Mouse (Mus musculus) intestine, postnatal 0 days (tissue): ENCODE measurements around the gene Pfdn4. TPM values are rescaled to one million over a fixed set of nuclear protein-coding genes. Genes with fewer than 3 reads are reported as not detected.
A peak's percentile ranks its signal among the peaks of the same experiment; 100 is the strongest.

Experiments used
- ATAC-seq: fragments of 200-750 bp; cut with Nextera tagmentation; 2 replicates; pipeline ENCODE4 v1.8.0; 2017; ENCODE audit warnings: mild to moderate bottlenecking, moderate TSS enrichment, moderate library complexity
- H3K27ac ChIP-seq: fragments of 300-500 bp; sonication (generic); 2 replicates; pipeline ENCODE4 v1.5.1; 2014; ENCODE audit warnings: mild to moderate bottlenecking, low read depth, low read length, moderate library complexity
- H3K27me3 ChIP-seq: fragments of 300-500 bp; sonication (generic); replicated peaks from 2 replicates; pipeline ENCODE4 v1.6.1; 2014; ENCODE audit warnings: low read length, mixed read lengths; ENCODE audit not compliant: control insufficient read depth, insufficient read depth
- H3K36me3 ChIP-seq: fragments of 300-500 bp; sonication (generic); 2 replicates; pipeline ENCODE4 v1.6.1; 2014; ENCODE audit warnings: mild to moderate bottlenecking, moderate library complexity; ENCODE audit not compliant: control insufficient read depth, insufficient read depth
- H3K4me1 ChIP-seq: fragments of 300-500 bp; sonication (generic); replicated peaks from 2 replicates; pipeline ENCODE4 v1.6.1; 2014; ENCODE audit warnings: antibody characterized with exemption, low read length, mixed read lengths; ENCODE audit not compliant: control insufficient read depth, insufficient read depth
- H3K4me2 ChIP-seq: fragments of 300-500 bp; sonication (generic); replicated peaks from 2 replicates; pipeline ENCODE4 v1.6.1; 2014; ENCODE audit warnings: low read depth, mild to moderate bottlenecking, moderate library complexity
- H3K4me3 ChIP-seq: fragments of 300-500 bp; sonication (generic); 2 replicates; pipeline ENCODE4 v1.5.1; 2014; ENCODE audit warnings: low read depth, low read length
- H3K9ac ChIP-seq: fragments of 300-500 bp; sonication (generic); 2 replicates; pipeline ENCODE4 v1.6.1; 2014; ENCODE audit warnings: mild to moderate bottlenecking, low read depth, low read length
- H3K9me3 ChIP-seq: fragments of 300-500 bp; sonication (generic); 2 replicates; pipeline ENCODE4 v1.6.1; 2016; ENCODE audit warnings: mixed run types; ENCODE audit not compliant: control insufficient read depth
- CTCF ChIP-seq: sonication (generic); IDR thresholded peaks from 2 replicates; pipeline ENCODE4 v1.5.1; 2016; ENCODE audit warnings: low read depth, mild to moderate bottlenecking, control low read depth, antibody characterized with exemption, moderate library complexity
- WGBS: fragments of 180-500 bp; shearing (Covaris S2); extraction: QIAGEN DNeasy Blood & Tissue Kit; methylation state at CpG from one replicate; pipeline ENCODE4 v1.1.7; 2014; 5-methylcytosine and 5-hydroxymethylcytosine counted together
- polyA plus RNA-seq: library from polyadenylated mRNA; unstranded; fragments of >200 nt; fragmentation: Nextera tagmentation; extraction: Ambion mirVana; gene quantifications from 2 replicates; pipeline ENCODE4 v1.2.1, GENCODE M21; 2015

The Pfdn4 gene
- polyA plus RNA-seq, 1 experiment from 2014 or later = 54.6 TPM

DNA sequence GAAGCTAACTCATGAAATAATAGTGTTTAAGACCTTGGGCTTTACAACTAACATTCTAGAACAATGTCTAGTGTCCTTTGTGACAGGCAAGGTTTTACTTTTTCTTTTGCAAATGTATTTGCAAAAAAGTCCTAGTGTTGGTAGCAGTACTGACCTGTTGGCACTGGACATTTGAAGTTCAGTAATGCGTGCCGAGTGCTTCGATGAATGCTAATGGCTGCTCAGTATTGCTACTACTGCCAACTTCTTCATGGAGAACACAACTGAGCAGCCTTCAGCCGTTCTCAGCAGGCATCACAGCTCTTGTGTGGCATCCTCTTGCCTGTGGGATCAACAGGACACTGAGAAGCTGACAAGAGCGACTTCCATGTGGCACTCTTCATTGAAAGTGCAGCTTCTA is 22.1 kb upstream of the Pfdn4 start:
- 93% methylated on average over 5 of the region's 5 CpGs for WGBS

DNA sequence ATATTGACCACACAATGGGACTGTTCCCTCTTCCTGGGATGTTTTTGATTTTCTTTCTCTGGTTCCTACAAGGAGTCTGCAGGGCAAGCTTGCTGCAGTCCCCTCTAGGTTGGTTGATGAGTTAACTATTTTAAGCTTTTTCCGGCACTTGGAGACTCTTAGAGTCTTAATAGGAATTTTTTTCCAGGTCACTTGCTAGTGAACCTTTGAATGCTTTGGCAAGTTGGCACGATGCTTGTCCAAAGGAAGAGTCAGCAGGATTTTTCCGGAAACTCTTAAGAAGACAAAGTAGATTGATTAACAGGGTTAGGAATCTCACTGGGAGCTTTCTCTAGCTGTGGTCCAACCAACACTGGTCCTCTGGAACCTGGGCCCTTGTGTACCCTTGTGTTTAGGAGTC is 21.1 kb upstream of the Pfdn4 start:
- TF ChIP-seq CTCF = no peak
- H3K36me3 ChIP-seq = no peaks in the 10 kb centered on the region
- no peaks in the 10 kb centered on the region for H3K4me1 ChIP-seq
- WGBS = 84% methylated on average over 3 of the region's 3 CpGs
- no peaks in the 10 kb centered on the region for H3K9me3 ChIP-seq
- no peaks in the 10 kb centered on the region for H3K27me3 ChIP-seq
- H3K4me3 ChIP-seq = no peak overlapping the region
- H3K4me2 ChIP-seq = no peak overlapping the region
- no peak overlapping the region for H3K27ac ChIP-seq
- ATAC-seq = no peak
- no peak overlapping the region for H3K9ac ChIP-seq

More for the DNA sequence above, 22.1 kb upstream of the Pfdn4 start:
- no peak overlapping the region for H3K4me3 ChIP-seq
- no peaks in the 10 kb centered on the region for H3K9me3 ChIP-seq
- H3K9ac ChIP-seq = no peak overlapping the region
- ATAC-seq = no peak
- H3K36me3 ChIP-seq = no peaks in the 10 kb centered on the region
- no peaks in the 10 kb centered on the region for H3K4me1 ChIP-seq
- no peak overlapping the region for H3K27ac ChIP-seq
- no peaks in the 10 kb centered on the region for H3K27me3 ChIP-seq
- no peak for TF ChIP-seq CTCF
- H3K4me2 ChIP-seq = no peak overlapping the region

GRCm38 (mm10) chr2:170476215-170476614 is 20.0 kb upstream of the Pfdn4 start:
- Histone ChIP-seq H3K4me3 (no peak overlapping the region), H3K27me3 (no peaks in the 10 kb centered on the region), H3K36me3 (no peaks in the 10 kb centered on the region), H3K9ac (no peak overlapping the region), H3K4me1 (no peaks in the 10 kb centered on the region), H3K4me2 (no peak overlapping the region), H3K9me3 (no peaks in the 10 kb centered on the region), H3K27ac (no peak overlapping the region)
- ATAC-seq = no peak
- peak; percentile 57 for TF ChIP-seq CTCF
- 82% methylated on average over 11 of the region's 11 CpGs for WGBS

DNA sequence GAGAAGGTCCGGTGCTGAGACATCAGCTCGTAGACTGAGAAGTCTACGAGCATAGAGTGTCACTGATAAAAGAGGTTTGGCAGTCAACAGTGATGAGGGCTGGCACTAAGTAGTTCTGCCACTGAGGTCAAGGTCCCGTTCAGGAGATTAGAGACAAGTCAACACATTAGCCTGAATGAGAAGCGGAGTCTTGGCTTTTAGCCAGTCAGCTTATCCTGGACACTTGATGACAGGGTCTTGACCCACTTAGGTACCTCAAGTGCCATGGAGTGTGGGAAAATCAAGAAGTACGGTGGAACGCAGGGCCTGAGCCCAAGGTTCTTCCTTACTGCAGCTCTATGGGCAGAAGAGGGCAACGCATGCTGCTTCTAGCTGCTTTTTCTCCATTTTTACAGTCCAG is 19.6 kb upstream of the Pfdn4 start:
- Histone ChIP-seq H3K4me2 (no peak overlapping the region), H3K4me3 (no peak overlapping the region), H3K9ac (no peak overlapping the region), H3K36me3 (no peaks in the 10 kb centered on the region), H3K27me3 (no peaks in the 10 kb centered on the region), H3K9me3 (no peaks in the 10 kb centered on the region), H3K4me1 (no peaks in the 10 kb centered on the region), H3K27ac (no peak overlapping the region)
- no peak for ATAC-seq
- WGBS = 65% methylated on average over 8 of the region's 8 CpGs
- TF ChIP-seq CTCF = no peak

- Histone ChIP-seq H3K27me3 (0 out of 2 replicates have a peak, but pooled peaks cover 6% of the 10 kb centered on the region), H3K4me2 (no peak overlapping the region), H3K9ac (no peak overlapping the region), H3K36me3 (no peaks in the 10 kb centered on the region), H3K9me3 (no peaks in the 10 kb centered on the region), H3K4me1 (no peaks in the 10 kb centered on the region), H3K4me3 (no peak overlapping the region), H3K27ac (no peak overlapping the region)
- 59% methylated on average over 10 of the region's 10 CpGs for WGBS
- no peak for ATAC-seq
- TF ChIP-seq CTCF = no peak
These were observed 14.1 kb upstream of the Pfdn4 start for GRCm38 (mm10) chr2:170482019-170482540.

DNA sequence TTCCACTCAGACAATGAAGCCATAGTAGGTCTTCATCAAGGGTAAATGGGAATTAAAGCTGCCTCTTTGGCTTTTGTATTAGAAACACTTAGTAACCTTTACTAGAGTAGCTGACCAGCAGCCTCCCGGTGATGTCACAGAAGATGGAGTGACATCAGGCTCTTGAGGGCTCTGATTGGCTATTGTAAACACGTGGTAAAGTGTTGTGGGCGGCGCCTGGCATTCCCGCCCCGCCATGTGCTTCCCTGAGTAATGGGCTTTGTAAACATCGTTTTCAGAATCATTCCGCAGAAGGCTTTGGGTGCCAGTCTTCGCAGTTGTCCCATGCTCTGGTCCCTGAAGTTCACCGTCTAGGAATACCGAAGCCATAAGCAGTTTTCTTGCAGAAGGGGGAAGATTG is 12.3 kb upstream of the Pfdn4 start:
- H3K9ac ChIP-seq = no peak overlapping the region
- ATAC-seq = no peak
- no peak overlapping the region for H3K4me3 ChIP-seq
- H3K27ac ChIP-seq = no peak overlapping the region
- H3K4me2 ChIP-seq = no peak overlapping the region
- no peaks in the 10 kb centered on the region for H3K9me3 ChIP-seq
- WGBS = 60% methylated on average over 11 of the region's 11 CpGs
- TF ChIP-seq CTCF = no peak
- H3K4me1 ChIP-seq = no peaks in the 10 kb centered on the region
- H3K27me3 ChIP-seq = peaks cover 14% of the 10 kb centered on the region; the same call in 1 of the 2 replicates
- H3K36me3 ChIP-seq = no peaks in the 10 kb centered on the region

DNA sequence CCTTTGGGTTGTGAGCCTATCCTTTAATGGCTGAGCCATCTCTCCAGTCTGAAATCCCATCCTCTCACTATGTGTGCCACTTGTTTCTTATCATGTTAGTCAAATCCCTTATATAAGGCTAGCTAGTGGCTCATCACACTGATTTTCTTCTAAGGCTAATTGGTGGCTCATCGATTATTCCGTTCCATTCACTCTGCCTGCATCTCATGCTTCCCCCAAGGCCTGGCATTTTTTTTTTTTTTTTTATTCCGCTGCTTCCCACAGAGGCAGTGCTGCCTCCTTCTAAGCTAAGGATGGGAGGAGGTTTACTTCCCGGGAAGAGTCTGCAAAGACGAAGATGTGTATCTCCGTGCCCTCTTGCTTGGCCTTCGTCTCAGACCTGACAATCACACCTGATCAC is 9.0 kb upstream of the Pfdn4 start:
- no peak overlapping the region for H3K4me2 ChIP-seq
- no peak overlapping the region for H3K9ac ChIP-seq
- no peak overlapping the region for H3K27ac ChIP-seq
- WGBS = 86% methylated on average over 7 of the region's 7 CpGs
- ATAC-seq = no peak
- no peak overlapping the region for H3K4me3 ChIP-seq
- no peaks in the 10 kb centered on the region for H3K36me3 ChIP-seq
- H3K27me3 ChIP-seq = peaks cover 14% of the 10 kb centered on the region; the same call in 1 of the 2 replicates
- H3K4me1 ChIP-seq = no peaks in the 10 kb centered on the region
- no peak for TF ChIP-seq CTCF
- no peaks in the 10 kb centered on the region for H3K9me3 ChIP-seq
